Mouse (Mus musculus) thymus, adult 2 months (tissue): ENCODE measurements around the gene Sorbs2.

Experiments used
- CTCF ChIP-seq: fragments of 200-500 bp; IDR thresholded peaks from 2 replicates; pipeline ENCODE4 v1.5.1; 2012; ENCODE audit warnings: mild to moderate bottlenecking, control low read depth, low read length, moderate library complexity, borderline replicate concordance; ENCODE audit not compliant: control insufficient read depth, poor library complexity, insufficient read depth; ENCODE audit errors: extremely low read depth
- POLR2A ChIP-seq: fragments of 200-500 bp; IDR thresholded peaks from 2 replicates; pipeline ENCODE4 v1.6.1; 2012; ENCODE audit warnings: mild to moderate bottlenecking, low read length, control low read depth, moderate library complexity; ENCODE audit not compliant: control insufficient read depth, poor library complexity, insufficient read depth; ENCODE audit errors: extremely low read depth

- no peak for TF ChIP-seq CTCF
- no peak for TF ChIP-seq POLR2A
These were observed 103.0 kb downstream of the Sorbs2 start for GRCm38 (mm10) chr8:45610426-45611215.
